Mouse (Mus musculus) gastrocnemius, postnatal 25 days (tissue): ENCODE results near the gene Gm20388. TPM values are rescaled to one million over a fixed set of nuclear protein-coding genes. Genes with fewer than 3 reads are reported as not detected.

Experiments used
- DNase-seq: peaks from one replicate; pipeline ENCODE4 v3.0.0; 2022
- total RNA-seq, 2 experiments: library from RNA; stranded (reverse); gene quantifications; 1 replicate in 1 of 2; 2 replicates in 1 of 2; pipeline ENCODE4 v1.2.3; 2021

Gene Gm20388
- total RNA-seq, 2 experiments from 2014 or later, result 6.7 TPM; not detected in 1

GRCm38 (mm10) chr8:122022274-122022673 lies 2111.6 kb downstream of the Gm20388 start:
- no peak for DNase-seq

- DNase-seq, result no peak
Measured at GRCm38 (mm10) chr8:122022705-122023104, 2112.1 kb downstream of the Gm20388 start.

- no peak for DNase-seq
Measured at GRCm38 (mm10) chr8:122025546-122025945, 2114.9 kb downstream of the Gm20388 start.

- DNase-seq, result no peak
Measured at GRCm38 (mm10) chr8:122028116-122028515, 2117.5 kb downstream of the Gm20388 start.

GRCm38 (mm10) chr8:122030965-122031364 lies 2120.3 kb downstream of the Gm20388 start:
- no peak for DNase-seq

- no peak for DNase-seq
Measured at GRCm38 (mm10) chr8:122032741-122033140, 2122.1 kb downstream of the Gm20388 start.

GRCm38 (mm10) chr8:122035543-122035942 lies 2124.9 kb downstream of the Gm20388 start:
- DNase-seq, result peak; percentile 56

- DNase-seq, result no peak
Measured at GRCm38 (mm10) chr8:122036325-122036724, 2125.7 kb downstream of the Gm20388 start.

GRCm38 (mm10) chr8:122037279-122037678 lies 2126.6 kb downstream of the Gm20388 start:
- DNase-seq, result no peak

GRCm38 (mm10) chr8:122038076-122038475 lies 2127.4 kb downstream of the Gm20388 start:
- no peak for DNase-seq

GRCm38 (mm10) chr8:122039452-122039851 lies 2128.8 kb downstream of the Gm20388 start:
- DNase-seq, result no peak

GRCm38 (mm10) chr8:122047206-122047870 lies 2136.7 kb downstream of the Gm20388 start:
- peak; percentile 58 for DNase-seq

- DNase-seq, result no peak
Measured at GRCm38 (mm10) chr8:122049266-122049665, 2138.6 kb downstream of the Gm20388 start.

- DNase-seq, result no peak
Measured at GRCm38 (mm10) chr8:122049923-122050322, 2139.3 kb downstream of the Gm20388 start.

- peak; percentile 48 for DNase-seq
Measured at GRCm38 (mm10) chr8:122050620-122051019, 2140.0 kb downstream of the Gm20388 start.

- DNase-seq, result no peak
Measured at GRCm38 (mm10) chr8:122055321-122055720, 2144.7 kb downstream of the Gm20388 start.

GRCm38 (mm10) chr8:122056113-122056512 lies 2145.5 kb downstream of the Gm20388 start:
- DNase-seq, result no peak

GRCm38 (mm10) chr8:122056882-122057281 lies 2146.2 kb downstream of the Gm20388 start:
- no peak for DNase-seq

- DNase-seq, result no peak
Measured at GRCm38 (mm10) chr8:122058510-122058909, 2147.9 kb downstream of the Gm20388 start.

- no peak for DNase-seq
Measured at GRCm38 (mm10) chr8:122058951-122059350, 2148.3 kb downstream of the Gm20388 start.

- DNase-seq, result no peak
Measured at GRCm38 (mm10) chr8:122062508-122063223, 2152.0 kb downstream of the Gm20388 start.

GRCm38 (mm10) chr8:122064353-122064752 lies 2153.7 kb downstream of the Gm20388 start:
- peak; percentile 61 for DNase-seq

GRCm38 (mm10) chr8:122067783-122068505 lies 2157.3 kb downstream of the Gm20388 start:
- no peak for DNase-seq
